In the genomic region with DNA sequence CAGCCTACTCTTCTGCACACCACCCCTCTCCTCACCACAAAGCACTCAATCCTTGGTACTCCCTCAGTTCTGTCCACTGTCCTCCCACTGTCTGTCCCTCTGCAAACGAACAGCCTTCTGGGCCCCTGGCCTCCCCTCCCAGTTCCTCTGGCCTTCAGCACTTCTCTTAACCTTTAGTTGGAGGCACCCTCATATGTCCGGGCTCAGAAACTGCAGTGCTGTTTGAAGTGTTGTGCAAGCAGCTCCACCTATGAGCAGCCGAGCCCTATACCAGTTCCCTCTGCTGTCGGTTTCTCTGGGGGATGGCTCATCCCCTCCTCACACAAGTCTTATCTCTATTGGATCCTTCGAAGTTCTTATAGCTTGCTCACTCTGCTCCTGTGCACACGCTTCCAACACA, we compare ENCODE assay signal across 1 mouse cellular context.
TF ChIP-seq lines count a peak whose summit lies in the region.

No protein-coding gene starts in this region.

TF ChIP-seq in MEL, 35 proteins besides CTCF, POLR2A, EP300 and RAD21 (continued from another document):
- TF ChIP-seq UBTF (IDR thresholded peaks at IDR 0.05; ENCODE audit: borderline replicate concordance, insufficient read depth, low read depth, low read length) (no peak), POLR2AphosphoS5 (IDR thresholded peaks at IDR 0.05; ENCODE audit: borderline replicate concordance, low read depth, low read length) (no peak), MAX (IDR thresholded peaks at IDR 0.05; ENCODE audit: low read length) (no peak), CHD1 (IDR thresholded peaks at IDR 0.05; ENCODE audit: low read depth, low read length) (no peak)
